ENCODE assay signal across 16 mouse cellular contexts in genomic region chr2:167570815-167571214, GRCm38 (mm10). TPM values are rescaled to one million over a fixed set of nuclear protein-coding genes. Genes with fewer than 3 reads are reported as not detected.
DNase-seq lines count a peak whose midpoint lies in the region; ATAC-seq and TF ChIP-seq lines count a peak whose summit lies in the region.
"Had no signal": no experiment of that assay in that cellular context is flagged by ENCODE, and none has a peak within 500 bp of the region (broad histone marks: within the 10 kb centered on the region; RNA-seq: fewer than 3 reads in every experiment).

No protein-coding gene starts in this region.

- no peak overlapping the region for H3K4me3 ChIP-seq in heart, adult 2 months
- no peak overlapping the region for H3K4me3 ChIP-seq in heart, embryonic 11.5 days (ENCODE audit: low read depth, low read length)
- no peak overlapping the region for H3K4me3 ChIP-seq in kidney, postnatal 0 days (replicated peaks; ENCODE audit: low read depth, low read length)
- H3K4me3 ChIP-seq in embryonic facial prominence, embryonic 10.5 days, result no peak overlapping the region
- no peak overlapping the region for H3K4me3 ChIP-seq in limb, embryonic 13.5 days
- H3K4me3 ChIP-seq: forebrain, embryonic 15.5 days; limb, embryonic 12.5 days; midbrain, embryonic 13.5 days had no signal

- TF ChIP-seq CTCF in heart, adult 2 months (IDR thresholded peaks at IDR 0.05), result no peak
- no peak for TF ChIP-seq CTCF in kidney, postnatal 0 days (IDR thresholded peaks at IDR 0.05; ENCODE audit: low read depth)

- H3K9ac ChIP-seq in heart, adult 2 months (ENCODE audit: low read depth, low read length), result no peak overlapping the region
- no peak overlapping the region for H3K9ac ChIP-seq in heart, embryonic 11.5 days (ENCODE audit: low read depth, low read length)
- H3K9ac ChIP-seq in kidney, postnatal 0 days (ENCODE audit: low read depth, low read length), result no peak overlapping the region
- H3K9ac ChIP-seq in limb, embryonic 13.5 days, result no peak overlapping the region
- H3K9ac ChIP-seq: forebrain, embryonic 15.5 days; limb, embryonic 12.5 days; midbrain, embryonic 13.5 days had no signal

- no peak overlapping the region for H3K4me2 ChIP-seq in heart, embryonic 11.5 days
- no peak overlapping the region for H3K4me2 ChIP-seq in kidney, postnatal 0 days (ENCODE audit: low read length)
- no peak overlapping the region for H3K4me2 ChIP-seq in limb, embryonic 13.5 days (replicated peaks)
- H3K4me2 ChIP-seq: forebrain, embryonic 15.5 days; limb, embryonic 12.5 days; midbrain, embryonic 13.5 days had no signal

- ATAC-seq in heart, embryonic 11.5 days (replicated peaks; ENCODE audit: insufficient number of reproducible peaks, low FRiP score, low TSS enrichment), result no peak
- ATAC-seq in kidney, postnatal 0 days (replicated peaks; ENCODE audit: low FRiP score, low read depth), result no peak
- no peak for ATAC-seq in limb, embryonic 13.5 days (ENCODE audit: low FRiP score, low read depth)
- ATAC-seq in megakaryocyte-erythroid progenitor cell, adult 5-6 weeks (replicated peaks; ENCODE audit: low FRiP score, low TSS enrichment, poor library complexity, severe bottlenecking), result no peak
- ATAC-seq: forebrain, embryonic 15.5 days; midbrain, embryonic 13.5 days had no signal

- no peaks in the 10 kb centered on the region for H3K79me2 ChIP-seq in heart, adult 2 months (replicated peaks; ENCODE audit: control insufficient read depth, insufficient read depth, low read length)

- no peak for DNase-seq in heart, adult 2 months
- no peak for DNase-seq in kidney, postnatal 0 days (ENCODE audit: low spot score)
- DNase-seq in kidney, postnatal 4 days, result no peak
- DNase-seq in embryonic facial prominence, embryonic 10.5 days (ENCODE audit: low spot score), result no peak
- DNase-seq in urinary bladder, adult 18-20 months (ENCODE audit: low spot score in 2 of 2), result no peak
- DNase-seq: B cell, adult 2 months; cerebellum, postnatal 10 days; gastrocnemius, postnatal 10 days; kidney, adult 11 months; layer of hippocampus, postnatal 36 days had no signal

- peak overlapping the region; percentile 66 for H3K27ac ChIP-seq in heart, adult 2 months
- H3K27ac ChIP-seq in heart, embryonic 11.5 days (ENCODE audit: low read depth, low read length), result no peak overlapping the region; the same call in 1 of the 2 replicates
- 0 out of 2 replicates have a peak overlapping the region, but pooled peaks have one; percentile 57 for H3K27ac ChIP-seq in kidney, postnatal 0 days
- H3K27ac ChIP-seq in embryonic facial prominence, embryonic 10.5 days (replicated peaks), result peak overlapping the region; percentile 73
- peak overlapping the region; percentile 40; the same call in 1 of the 2 replicates for H3K27ac ChIP-seq in limb, embryonic 13.5 days
- H3K27ac ChIP-seq: forebrain, embryonic 15.5 days; midbrain, embryonic 13.5 days had no signal

- TF ChIP-seq EP300 in heart, adult 2 months (IDR thresholded peaks at IDR 0.05; ENCODE audit: insufficient read depth, low read depth, low read length), result no peak

- no peaks in the 10 kb centered on the region for H3K36me3 ChIP-seq in heart, adult 2 months (ENCODE audit: control insufficient read depth, insufficient read depth, low read length)
- no peaks in the 10 kb centered on the region for H3K36me3 ChIP-seq in heart, embryonic 11.5 days (ENCODE audit: control insufficient read depth, insufficient read depth, low read length)
- H3K36me3 ChIP-seq in kidney, postnatal 0 days (ENCODE audit: insufficient read depth, low read length), result no peaks in the 10 kb centered on the region
- no peaks in the 10 kb centered on the region for H3K36me3 ChIP-seq in embryonic facial prominence, embryonic 10.5 days (replicated peaks)
- H3K36me3 ChIP-seq in limb, embryonic 13.5 days, result no peaks in the 10 kb centered on the region
- H3K36me3 ChIP-seq: forebrain, embryonic 15.5 days; limb, embryonic 12.5 days; midbrain, embryonic 13.5 days had no signal

- intact Hi-C loops in heart, adult 2 months (cut with DNase I), result loop anchor here (2.0 kb wide), 2 partner anchors 16 to 24 kb away; no protein-coding TSS in a partner anchor

- no peak for TF ChIP-seq POLR2A in heart, adult 2 months (IDR thresholded peaks at IDR 0.05; ENCODE audit: insufficient read depth, low read depth, low read length)

- WGBS in heart, adult 2 months, result 68% methylated on average over 6 of the region's 6 CpGs
- 86% methylated on average over 6 of the region's 6 CpGs for WGBS in heart, embryonic 11.5 days (ENCODE audit: insufficient replicate concordance)
- WGBS in kidney, postnatal 0 days, result 83% methylated on average over 6 of the region's 6 CpGs
- WGBS in embryonic facial prominence, embryonic 10.5 days, result 90% methylated on average over 6 of the region's 6 CpGs
- WGBS in limb, embryonic 13.5 days, result 87% methylated on average over 6 of the region's 6 CpGs

- H3K27me3 ChIP-seq in heart, adult 2 months (ENCODE audit: control insufficient read depth, insufficient read depth, low read length), result no peaks in the 10 kb centered on the region
- no peaks in the 10 kb centered on the region for H3K27me3 ChIP-seq in heart, embryonic 11.5 days (ENCODE audit: control insufficient read depth, insufficient read depth, low read length)
- no peaks in the 10 kb centered on the region for H3K27me3 ChIP-seq in kidney, postnatal 0 days (ENCODE audit: insufficient read depth, low read length)
- no peaks in the 10 kb centered on the region for H3K27me3 ChIP-seq in embryonic facial prominence, embryonic 10.5 days (replicated peaks; ENCODE audit: low read depth, poor library complexity, severe bottlenecking)
- H3K27me3 ChIP-seq in limb, embryonic 13.5 days, result no peaks in the 10 kb centered on the region
- H3K27me3 ChIP-seq: forebrain, embryonic 15.5 days; limb, embryonic 12.5 days; midbrain, embryonic 13.5 days had no signal

- peaks cover 21% of the 10 kb centered on the region for H3K4me1 ChIP-seq in heart, adult 2 months (ENCODE audit: control insufficient read depth, insufficient read depth, low read length)
- peaks cover 4% of the 10 kb centered on the region; the same call in 1 of the 2 replicates for H3K4me1 ChIP-seq in heart, embryonic 11.5 days (ENCODE audit: control insufficient read depth, insufficient read depth, low read length)
- peaks cover under 1% of the 10 kb centered on the region; the same call in 1 of the 2 replicates for H3K4me1 ChIP-seq in kidney, postnatal 0 days (replicated peaks; ENCODE audit: insufficient read depth, low read length)
- H3K4me1 ChIP-seq in embryonic facial prominence, embryonic 10.5 days, result peaks cover 56% of the 10 kb centered on the region
- H3K4me1 ChIP-seq in limb, embryonic 13.5 days, result peaks cover 35% of the 10 kb centered on the region
- H3K4me1 ChIP-seq: forebrain, embryonic 15.5 days had no signal

- no peaks in the 10 kb centered on the region for H3K9me3 ChIP-seq in heart, embryonic 11.5 days (replicated peaks; ENCODE audit: control insufficient read depth, low read length)
- no peaks in the 10 kb centered on the region for H3K9me3 ChIP-seq in kidney, postnatal 0 days (replicated peaks; ENCODE audit: low read length)
- H3K9me3 ChIP-seq in embryonic facial prominence, embryonic 10.5 days, result no peaks in the 10 kb centered on the region
- H3K9me3 ChIP-seq in limb, embryonic 13.5 days, result no peaks in the 10 kb centered on the region
- H3K9me3 ChIP-seq: forebrain, embryonic 15.5 days; limb, embryonic 12.5 days; midbrain, embryonic 13.5 days had no signal

RNA-seq across cellular contexts. Expression of gene Snai1, which starts 32.8 kb away (rescaled TPM):
- 1 to 10 TPM; 1.6 to 2.0 TPM for total RNA-seq in heart, adult 2 months (2021)
- 6.5 and 10.5 TPM in 2 replicates for polyA plus RNA-seq in heart, adult 2 months (2012; rRNA removed)
- 21.1 and 23.1 TPM in 2 replicates for polyA plus RNA-seq in heart, embryonic 11.5 days (2014; fragmentation: Nextera tagmentation; extraction: Ambion mirVana)
- polyA plus RNA-seq in kidney, postnatal 0 days (2015; fragmentation: Nextera tagmentation; extraction: Ambion mirVana), result 33.9 and 36.1 TPM in 2 replicates
- 86.3 and 93.8 TPM in 2 replicates for polyA plus RNA-seq in embryonic facial prominence, embryonic 10.5 days (2016; fragmentation: Nextera tagmentation; extraction: Ambion mirVana)
- 72.6 and 76.0 TPM in 2 replicates for polyA plus RNA-seq in limb, embryonic 13.5 days (2015; fragmentation: Nextera tagmentation; extraction: Ambion mirVana)
- 0.37 TPM in 1 of 2 replicates, not detected in the other for total RNA-seq in megakaryocyte-erythroid progenitor cell, adult 5-6 weeks (2014; fragmentation: Nextera tagmentation)
- total RNA-seq in megakaryocyte-erythroid progenitor cell, adult 5-6 weeks (2017), result 0.52 TPM in 1 of 2 replicates, not detected in the other
